Mouse (Mus musculus): Measurements from ENCODE around the gene Alpk1. TPM values are rescaled to one million over a fixed set of nuclear protein-coding genes. Genes with fewer than 3 reads are reported as not detected.

Gene Alpk1
- polyA plus RNA-seq, 1 experiment from 2014 or later, result 1.2 TPM

- Histone ChIP-seq H3K9ac (ENCODE audit: low read depth, low read length) (no peak overlapping the region), H3K27me3 (replicated peaks; ENCODE audit: control insufficient read depth, insufficient read depth, low read length) (peaks cover 4% of the 10 kb centered on the region; the same call in 1 of the 2 replicates), H3K4me3 (ENCODE audit: low read depth, low read length) (no peak overlapping the region), H3K4me2 (ENCODE audit: low read depth, low read length) (no peak overlapping the region), H3K36me3 (ENCODE audit: control insufficient read depth, insufficient read depth, low read length) (no peaks in the 10 kb centered on the region), H3K27ac (replicated peaks; ENCODE audit: low read depth, low read length) (no peak overlapping the region), H3K9me3 (ENCODE audit: control insufficient read depth, low read length) (no peaks in the 10 kb centered on the region), H3K4me1 (ENCODE audit: control insufficient read depth, insufficient read depth, low read length) (peaks cover 5% of the 10 kb centered on the region; the same call in 1 of the 2 replicates)
- DNase-seq (ENCODE audit: low spot score) (no peak), ATAC-seq (ENCODE audit: low read depth) (no peak)
- 95% methylated on average over 3 of the region's 3 CpGs for WGBS
Measured at GRCm38 (mm10) chr3:127795762-127796161, 15.4 kb upstream of the Alpk1 start.

DNA sequence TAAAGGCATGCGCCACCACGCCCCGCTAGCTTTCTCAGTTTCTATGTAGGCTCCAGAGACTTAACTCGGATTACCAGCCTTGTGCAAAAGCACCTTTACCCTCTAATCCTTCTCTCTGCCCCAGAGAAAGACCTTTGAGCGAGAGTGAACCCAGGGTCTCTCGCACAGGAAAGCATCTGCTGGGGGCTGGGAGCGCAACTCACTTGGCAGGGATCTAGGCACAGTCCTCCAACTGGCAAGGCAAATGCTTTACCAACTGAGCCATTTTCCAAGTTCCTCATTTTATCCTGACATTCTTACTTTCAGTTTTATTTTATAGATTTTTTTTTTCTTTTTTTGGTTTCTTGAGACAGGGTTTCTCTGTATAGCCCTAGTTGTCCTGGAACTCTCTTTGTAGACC lies 12.7 kb upstream of the Alpk1 start:
- Histone ChIP-seq H3K4me2 (ENCODE audit: low read depth, low read length) (no peak overlapping the region), H3K27ac (replicated peaks; ENCODE audit: low read depth, low read length) (no peak overlapping the region), H3K36me3 (ENCODE audit: control insufficient read depth, insufficient read depth, low read length) (no peaks in the 10 kb centered on the region), H3K4me1 (ENCODE audit: control insufficient read depth, insufficient read depth, low read length) (peaks cover 12% of the 10 kb centered on the region), H3K9me3 (ENCODE audit: control insufficient read depth, low read length) (no peaks in the 10 kb centered on the region), H3K9ac (ENCODE audit: low read depth, low read length) (no peak overlapping the region), H3K4me3 (ENCODE audit: low read depth, low read length) (no peak overlapping the region), H3K27me3 (replicated peaks; ENCODE audit: control insufficient read depth, insufficient read depth, low read length) (peaks cover 29% of the 10 kb centered on the region)
- ATAC-seq (ENCODE audit: low read depth), result no peak
- no peak for DNase-seq (ENCODE audit: low spot score)
- 77% methylated on average over 7 of the region's 7 CpGs for WGBS

- H3K36me3 ChIP-seq (ENCODE audit: control insufficient read depth, insufficient read depth, low read length), result no peaks in the 10 kb centered on the region
- H3K9ac ChIP-seq (ENCODE audit: low read depth, low read length), result no peak overlapping the region
- H3K27ac ChIP-seq (replicated peaks; ENCODE audit: low read depth, low read length), result no peak overlapping the region
- peak overlapping the region; percentile 94 for H3K4me2 ChIP-seq (ENCODE audit: low read depth, low read length)
- ATAC-seq (ENCODE audit: low read depth) (no peak), DNase-seq (ENCODE audit: low spot score) (no peak)
- no peaks in the 10 kb centered on the region for H3K9me3 ChIP-seq (ENCODE audit: control insufficient read depth, low read length)
- 49% methylated on average over 4 of the region's 4 CpGs for WGBS
- peaks cover 12% of the 10 kb centered on the region for H3K4me1 ChIP-seq (ENCODE audit: control insufficient read depth, insufficient read depth, low read length)
- H3K4me3 ChIP-seq (ENCODE audit: low read depth, low read length), result no peak overlapping the region
- peaks cover 32% of the 10 kb centered on the region for H3K27me3 ChIP-seq (replicated peaks; ENCODE audit: control insufficient read depth, insufficient read depth, low read length)
Measured at GRCm38 (mm10) chr3:127791595-127792561, 11.6 kb upstream of the Alpk1 start.

- Histone ChIP-seq H3K27ac (replicated peaks; ENCODE audit: low read depth, low read length) (no peak overlapping the region), H3K4me2 (ENCODE audit: low read depth, low read length) (peak overlapping the region; percentile 94), H3K27me3 (replicated peaks; ENCODE audit: control insufficient read depth, insufficient read depth, low read length) (peaks cover 32% of the 10 kb centered on the region), H3K9ac (ENCODE audit: low read depth, low read length) (peak overlapping the region; percentile 64; the same call in 1 of the 2 replicates), H3K36me3 (ENCODE audit: control insufficient read depth, insufficient read depth, low read length) (no peaks in the 10 kb centered on the region), H3K4me3 (ENCODE audit: low read depth, low read length) (peak overlapping the region; percentile 53), H3K9me3 (ENCODE audit: control insufficient read depth, low read length) (no peaks in the 10 kb centered on the region), H3K4me1 (ENCODE audit: control insufficient read depth, insufficient read depth, low read length) (peaks cover 12% of the 10 kb centered on the region)
- no peak for ATAC-seq (ENCODE audit: low read depth)
- under 1% methylated on average over 15 of the region's 15 CpGs for WGBS
- DNase-seq (ENCODE audit: low spot score), result no peak
Measured at GRCm38 (mm10) chr3:127791056-127791483, 10.7 kb upstream of the Alpk1 start.

GRCm38 (mm10) chr3:127790234-127791055 lies 10.1 kb upstream of the Alpk1 start:
- WGBS, result under 1% methylated on average over 36 of the region's 36 CpGs
- ATAC-seq (ENCODE audit: low read depth) (peak; percentile 63), DNase-seq (ENCODE audit: low spot score) (peak; percentile 60)
- H3K36me3 ChIP-seq (ENCODE audit: control insufficient read depth, insufficient read depth, low read length), result no peaks in the 10 kb centered on the region
- H3K4me2 ChIP-seq (ENCODE audit: low read depth, low read length), result peak overlapping the region; percentile 94
- H3K4me3 ChIP-seq (ENCODE audit: low read depth, low read length), result peak overlapping the region; percentile 53
- H3K27me3 ChIP-seq (replicated peaks; ENCODE audit: control insufficient read depth, insufficient read depth, low read length), result peaks cover 32% of the 10 kb centered on the region
- H3K9me3 ChIP-seq (ENCODE audit: control insufficient read depth, low read length), result no peaks in the 10 kb centered on the region
- peaks cover 12% of the 10 kb centered on the region for H3K4me1 ChIP-seq (ENCODE audit: control insufficient read depth, insufficient read depth, low read length)
- peak overlapping the region; percentile 64 for H3K9ac ChIP-seq (ENCODE audit: low read depth, low read length)
- H3K27ac ChIP-seq (replicated peaks; ENCODE audit: low read depth, low read length), result 0 out of 2 replicates have a peak overlapping the region, but pooled peaks have one; percentile 13

DNA sequence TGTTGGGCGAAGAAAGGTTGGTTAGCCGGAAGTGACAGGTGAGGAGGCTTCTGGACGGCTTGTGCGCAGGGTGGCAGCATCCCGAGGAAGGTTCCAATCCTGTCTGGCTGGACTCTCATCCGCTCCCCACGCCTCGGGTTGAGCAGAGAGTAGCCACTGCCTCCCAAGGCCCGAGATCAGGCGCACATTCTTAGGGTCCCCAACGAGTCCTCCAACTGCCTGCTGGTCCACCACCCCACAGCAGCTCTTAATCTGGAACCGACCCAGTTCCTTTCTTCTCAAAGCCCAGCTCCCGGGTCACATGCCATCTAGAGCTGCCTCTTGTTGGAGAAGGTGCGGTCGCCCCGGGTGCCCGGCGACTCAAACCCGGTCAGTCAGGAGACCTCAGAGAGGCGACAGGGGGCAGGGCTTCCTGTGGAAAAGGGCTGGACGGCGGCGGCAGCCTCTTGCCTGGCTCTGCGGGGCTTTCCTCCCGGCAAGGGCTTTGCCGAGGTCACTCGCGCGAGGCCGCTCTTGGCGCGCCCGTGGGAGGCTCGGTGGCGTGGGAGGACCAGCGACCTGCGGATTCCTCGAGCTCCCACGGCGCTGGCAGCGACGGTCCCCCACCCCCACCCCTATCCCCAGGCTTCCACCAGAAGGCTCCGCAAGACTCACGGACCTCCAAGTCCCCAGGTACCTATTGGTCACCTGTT lies 9.3 kb upstream of the Alpk1 start, which contains the start of gene Tifa:
Gene Tifa, plus strand, starts transcription at position 306 of the 692 bp plus-strand sequence.
- ATAC-seq (ENCODE audit: low read depth), result peak; percentile 38
- WGBS, result 2% methylated on average over 29 of the region's 44 CpGs
- H3K27ac ChIP-seq (replicated peaks; ENCODE audit: low read depth, low read length), result 0 out of 2 replicates have a peak within 1 kb of the TSS, but pooled peaks have one; percentile 13

DNA sequence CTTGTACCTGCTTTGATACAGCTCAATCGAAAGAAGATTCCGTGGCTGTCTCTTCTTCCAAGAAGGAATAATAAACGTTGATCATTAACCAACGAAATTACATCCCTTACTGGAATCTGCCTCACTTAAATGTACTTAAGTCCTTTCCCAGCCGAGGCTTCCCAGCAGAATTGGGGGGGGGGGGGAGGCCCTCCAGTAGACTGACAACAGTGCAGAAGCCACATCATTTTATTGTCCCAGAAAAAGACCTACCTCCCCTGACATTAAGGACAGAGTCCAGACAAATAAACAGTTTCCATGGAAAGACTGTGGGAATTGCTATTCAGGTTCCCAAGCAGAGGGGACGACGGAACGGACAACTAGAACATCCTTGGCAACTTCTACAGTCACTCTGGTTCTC lies 8.6 kb upstream of the Alpk1 start:
- Histone ChIP-seq H3K4me2 (ENCODE audit: low read depth, low read length) (peak overlapping the region; percentile 94; the same call in 1 of the 2 replicates), H3K4me3 (ENCODE audit: low read depth, low read length) (peak overlapping the region; percentile 53)
- no peak for ATAC-seq (ENCODE audit: low read depth)

More for the DNA sequence above, 9.3 kb upstream of the Alpk1 start, which contains the start of gene Tifa:
- Histone ChIP-seq H3K27me3 (replicated peaks; ENCODE audit: control insufficient read depth, insufficient read depth, low read length) (peaks cover 32% of the 10 kb centered on the region), H3K9me3 (ENCODE audit: control insufficient read depth, low read length) (no peaks in the 10 kb centered on the region), H3K4me1 (ENCODE audit: control insufficient read depth, insufficient read depth, low read length) (peaks cover 12% of the 10 kb centered on the region), H3K4me3 (ENCODE audit: low read depth, low read length) (peak within 1 kb of the TSS; percentile 53), H3K9ac (ENCODE audit: low read depth, low read length) (peak within 1 kb of the TSS; percentile 64), H3K4me2 (ENCODE audit: low read depth, low read length) (peak within 1 kb of the TSS; percentile 94), H3K36me3 (ENCODE audit: control insufficient read depth, insufficient read depth, low read length) (no peaks in the 10 kb centered on the region)
- peak; percentile 32 for DNase-seq (ENCODE audit: low spot score)

DNA sequence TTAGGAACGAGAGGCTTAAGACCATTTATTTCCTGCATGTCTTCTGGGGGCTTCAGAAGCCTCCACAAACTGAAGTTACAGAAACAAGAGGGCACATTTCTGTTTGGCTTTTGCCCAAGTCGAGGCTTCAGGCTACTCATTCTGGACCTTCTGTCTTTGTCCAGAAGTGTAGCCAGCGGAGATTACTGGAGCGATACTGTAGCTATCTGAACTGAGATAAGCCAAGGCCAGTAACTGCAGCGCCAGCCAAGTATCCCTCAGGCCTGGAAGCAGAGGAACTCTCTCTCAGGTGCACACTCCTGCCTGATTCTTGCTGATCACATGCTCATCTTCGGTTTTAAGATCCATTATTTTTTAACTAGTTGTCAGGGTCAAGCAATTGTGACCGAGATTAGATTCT lies 7.7 kb upstream of the Alpk1 start:
- ATAC-seq (ENCODE audit: low read depth), result no peak
- no peak overlapping the region for H3K27ac ChIP-seq (replicated peaks; ENCODE audit: low read depth, low read length)
- no peaks in the 10 kb centered on the region for H3K9me3 ChIP-seq (ENCODE audit: control insufficient read depth, low read length)
- no peak for DNase-seq (ENCODE audit: low spot score)
- H3K27me3 ChIP-seq (replicated peaks; ENCODE audit: control insufficient read depth, insufficient read depth, low read length), result peaks cover 32% of the 10 kb centered on the region
- no peak overlapping the region for H3K9ac ChIP-seq (ENCODE audit: low read depth, low read length)
- H3K4me2 ChIP-seq (ENCODE audit: low read depth, low read length), result no peak overlapping the region
- 39% methylated on average over 7 of the region's 7 CpGs for WGBS
- H3K4me3 ChIP-seq (ENCODE audit: low read depth, low read length), result no peak overlapping the region
- H3K36me3 ChIP-seq (ENCODE audit: control insufficient read depth, insufficient read depth, low read length), result no peaks in the 10 kb centered on the region
- H3K4me1 ChIP-seq (ENCODE audit: control insufficient read depth, insufficient read depth, low read length), result peaks cover 12% of the 10 kb centered on the region

More for the DNA sequence above, 8.6 kb upstream of the Alpk1 start:
- WGBS, result 21% methylated on average over 8 of the region's 8 CpGs
- no peak for DNase-seq (ENCODE audit: low spot score)
- Histone ChIP-seq H3K9me3 (ENCODE audit: control insufficient read depth, low read length) (no peaks in the 10 kb centered on the region), H3K27me3 (replicated peaks; ENCODE audit: control insufficient read depth, insufficient read depth, low read length) (peaks cover 32% of the 10 kb centered on the region), H3K4me1 (ENCODE audit: control insufficient read depth, insufficient read depth, low read length) (peaks cover 12% of the 10 kb centered on the region), H3K36me3 (ENCODE audit: control insufficient read depth, insufficient read depth, low read length) (no peaks in the 10 kb centered on the region), H3K27ac (replicated peaks; ENCODE audit: low read depth, low read length) (no peak overlapping the region), H3K9ac (ENCODE audit: low read depth, low read length) (no peak overlapping the region)

All from embryonic facial prominence, embryonic 14.5 days (tissue).